Mouse (Mus musculus) intestine, postnatal 0 days (tissue): ENCODE measurements around the gene Arih1. TPM values are rescaled to one million over a fixed set of nuclear protein-coding genes. Genes with fewer than 3 reads are reported as not detected.

ENCODE experiments used
- ATAC-seq: fragments of 200-750 bp; cut with Nextera tagmentation; 2 replicates; pipeline ENCODE4 v1.8.0; 2017; ENCODE audit warnings: mild to moderate bottlenecking, moderate TSS enrichment, moderate library complexity
- H3K27ac ChIP-seq: fragments of 300-500 bp; sonication (generic); 2 replicates; pipeline ENCODE4 v1.5.1; 2014; ENCODE audit warnings: mild to moderate bottlenecking, low read depth, low read length, moderate library complexity
- H3K27me3 ChIP-seq: fragments of 300-500 bp; sonication (generic); replicated peaks from 2 replicates; pipeline ENCODE4 v1.6.1; 2014; ENCODE audit warnings: low read length, mixed read lengths; ENCODE audit not compliant: control insufficient read depth, insufficient read depth
- H3K36me3 ChIP-seq: fragments of 300-500 bp; sonication (generic); 2 replicates; pipeline ENCODE4 v1.6.1; 2014; ENCODE audit warnings: mild to moderate bottlenecking, moderate library complexity; ENCODE audit not compliant: control insufficient read depth, insufficient read depth
- H3K4me1 ChIP-seq: fragments of 300-500 bp; sonication (generic); replicated peaks from 2 replicates; pipeline ENCODE4 v1.6.1; 2014; ENCODE audit warnings: antibody characterized with exemption, low read length, mixed read lengths; ENCODE audit not compliant: control insufficient read depth, insufficient read depth
- H3K4me2 ChIP-seq: fragments of 300-500 bp; sonication (generic); replicated peaks from 2 replicates; pipeline ENCODE4 v1.6.1; 2014; ENCODE audit warnings: low read depth, mild to moderate bottlenecking, moderate library complexity
- H3K4me3 ChIP-seq: fragments of 300-500 bp; sonication (generic); 2 replicates; pipeline ENCODE4 v1.5.1; 2014; ENCODE audit warnings: low read depth, low read length
- H3K9ac ChIP-seq: fragments of 300-500 bp; sonication (generic); 2 replicates; pipeline ENCODE4 v1.6.1; 2014; ENCODE audit warnings: mild to moderate bottlenecking, low read depth, low read length
- H3K9me3 ChIP-seq: fragments of 300-500 bp; sonication (generic); 2 replicates; pipeline ENCODE4 v1.6.1; 2016; ENCODE audit warnings: mixed run types; ENCODE audit not compliant: control insufficient read depth
- CTCF ChIP-seq: sonication (generic); IDR thresholded peaks from 2 replicates; pipeline ENCODE4 v1.5.1; 2016; ENCODE audit warnings: low read depth, mild to moderate bottlenecking, control low read depth, antibody characterized with exemption, moderate library complexity
- WGBS: fragments of 180-500 bp; shearing (Covaris S2); extraction: QIAGEN DNeasy Blood & Tissue Kit; methylation state at CpG from one replicate; pipeline ENCODE4 v1.1.7; 2014; 5-methylcytosine and 5-hydroxymethylcytosine counted together
- polyA plus RNA-seq: library from polyadenylated mRNA; unstranded; fragments of >200 nt; fragmentation: Nextera tagmentation; extraction: Ambion mirVana; gene quantifications from 2 replicates; pipeline ENCODE4 v1.2.1, GENCODE M21; 2015

Arih1 gene
- polyA plus RNA-seq, 1 experiment from 2014 or later: 7.2 TPM

GRCm38 (mm10) chr9:59353253-59353639, 133.2 kb downstream of the Arih1 start, which contains the start of gene Bbs4:
Bbs4 (minus strand) TSS chr9:59353508.
- under 1% methylated on average over 32 of the region's 32 CpGs for WGBS
- no peak for TF ChIP-seq CTCF
- peak; percentile 93 for ATAC-seq
- Histone ChIP-seq H3K36me3 (no peaks in the 10 kb centered on the region), H3K4me3 (peak within 1 kb of the TSS; percentile 76), H3K4me1 (no peaks in the 10 kb centered on the region), H3K9ac (peak within 1 kb of the TSS; percentile 58), H3K9me3 (no peaks in the 10 kb centered on the region), H3K27me3 (no peaks in the 10 kb centered on the region), H3K27ac (peak within 1 kb of the TSS; percentile 63), H3K4me2 (peak within 1 kb of the TSS; percentile 74)

DNA sequence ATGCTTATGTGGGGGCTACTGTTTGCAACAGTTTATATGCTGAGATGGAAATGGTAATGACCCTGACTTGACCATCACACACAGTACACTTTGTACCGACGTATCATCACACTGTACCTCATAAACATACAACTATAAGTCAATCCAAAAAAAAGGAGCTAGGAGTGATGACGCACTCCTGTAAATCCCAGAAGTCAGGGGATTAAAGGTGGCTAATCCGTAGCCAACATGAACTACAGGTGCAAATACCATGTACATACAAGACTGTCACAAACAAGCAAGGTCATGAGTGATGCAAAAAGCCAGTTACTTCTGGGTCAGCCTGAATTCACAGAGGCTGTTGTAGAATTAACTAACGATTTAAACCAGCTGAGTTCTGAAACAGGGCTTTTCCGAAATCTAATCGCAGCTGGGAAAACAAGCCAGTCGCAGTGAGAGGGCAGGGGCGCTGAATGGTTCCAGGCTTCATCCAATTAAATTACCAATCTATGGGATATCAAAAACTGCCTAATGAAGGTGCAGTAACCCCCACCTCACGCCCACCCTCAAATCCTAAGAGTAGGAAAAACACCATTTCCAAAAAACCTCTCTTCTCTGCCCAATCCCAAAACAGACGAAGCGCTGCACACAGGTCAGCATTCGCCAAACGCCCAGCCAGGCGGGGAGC, 133.7 kb downstream of the Arih1 start:
- no peaks in the 10 kb centered on the region for H3K4me1 ChIP-seq
- peak overlapping the region; percentile 58 for H3K9ac ChIP-seq
- WGBS: 9% methylated on average over 15 of the region's 15 CpGs
- 0 out of 2 replicates have a peak, but pooled peaks have one; percentile 2 for TF ChIP-seq CTCF
- peak overlapping the region; percentile 63 for H3K27ac ChIP-seq
- peak overlapping the region; percentile 74 for H3K4me2 ChIP-seq
- no peaks in the 10 kb centered on the region for H3K27me3 ChIP-seq
- H3K4me3 ChIP-seq: peak overlapping the region; percentile 76
- no peaks in the 10 kb centered on the region for H3K9me3 ChIP-seq
- no peaks in the 10 kb centered on the region for H3K36me3 ChIP-seq
- ATAC-seq: no peak

DNA sequence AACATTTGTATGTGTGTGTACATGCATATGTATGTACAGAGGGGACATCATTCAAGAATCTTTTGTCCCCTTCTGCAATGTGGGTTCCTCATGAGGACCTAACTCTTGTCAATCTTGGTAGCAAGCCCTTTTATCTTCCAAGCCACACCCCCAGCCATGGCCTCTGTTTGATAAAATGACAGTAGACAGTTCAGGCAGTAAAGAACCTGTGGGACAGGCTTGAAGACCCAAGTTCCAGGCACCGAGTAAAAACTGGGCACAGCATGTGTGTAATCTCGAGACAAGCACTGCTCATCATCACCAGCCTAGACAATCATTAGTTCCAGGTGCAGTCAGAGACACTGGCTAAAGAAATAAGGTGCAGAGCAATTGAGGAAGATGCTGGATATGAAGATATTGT, 140.2 kb downstream of the Arih1 start:
- Histone ChIP-seq H3K36me3 (no peaks in the 10 kb centered on the region), H3K9ac (no peak overlapping the region), H3K4me3 (no peak overlapping the region), H3K4me1 (no peaks in the 10 kb centered on the region), H3K27me3 (no peaks in the 10 kb centered on the region), H3K9me3 (no peaks in the 10 kb centered on the region), H3K27ac (no peak overlapping the region), H3K4me2 (no peak overlapping the region)
- no peak for ATAC-seq
- TF ChIP-seq CTCF: no peak
- 53% methylated on average over 2 of the region's 2 CpGs for WGBS

- Histone ChIP-seq H3K27ac (no peak overlapping the region), H3K27me3 (no peaks in the 10 kb centered on the region), H3K9me3 (no peaks in the 10 kb centered on the region), H3K4me1 (no peaks in the 10 kb centered on the region), H3K4me3 (no peak overlapping the region), H3K4me2 (no peak overlapping the region), H3K9ac (no peak overlapping the region), H3K36me3 (no peaks in the 10 kb centered on the region)
- WGBS: 85% methylated on average over 9 of the region's 9 CpGs
- no peak for ATAC-seq
- TF ChIP-seq CTCF: peak; percentile 64
Measured at GRCm38 (mm10) chr9:59340002-59340401, 146.4 kb downstream of the Arih1 start.

DNA sequence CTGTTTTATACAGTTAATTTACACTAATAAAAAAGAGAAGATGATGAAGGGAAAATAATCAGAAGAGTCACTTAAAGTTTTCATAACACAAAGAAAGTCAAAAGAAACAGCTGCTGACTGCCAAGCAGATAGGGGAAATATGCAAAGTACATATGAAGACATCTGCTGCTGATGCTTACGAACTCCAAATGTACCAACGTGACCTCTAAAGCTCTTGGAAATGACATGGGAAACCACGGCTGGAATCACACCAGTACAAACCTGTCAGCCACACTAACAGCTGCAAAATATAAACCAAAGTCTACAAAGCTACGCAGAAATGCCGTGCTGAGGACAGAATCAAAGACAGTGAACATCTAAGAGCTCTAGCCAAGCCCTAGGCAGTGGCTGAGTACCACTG, 147.3 kb downstream of the Arih1 start:
- WGBS: 80% methylated on average over 5 of the region's 5 CpGs
- no peaks in the 10 kb centered on the region for H3K27me3 ChIP-seq
- no peak overlapping the region for H3K4me2 ChIP-seq
- no peaks in the 10 kb centered on the region for H3K4me1 ChIP-seq
- no peak overlapping the region for H3K4me3 ChIP-seq
- no peaks in the 10 kb centered on the region for H3K9me3 ChIP-seq
- no peak overlapping the region for H3K27ac ChIP-seq
- TF ChIP-seq CTCF: no peak
- H3K36me3 ChIP-seq: no peaks in the 10 kb centered on the region
- H3K9ac ChIP-seq: no peak overlapping the region
- no peak for ATAC-seq

DNA sequence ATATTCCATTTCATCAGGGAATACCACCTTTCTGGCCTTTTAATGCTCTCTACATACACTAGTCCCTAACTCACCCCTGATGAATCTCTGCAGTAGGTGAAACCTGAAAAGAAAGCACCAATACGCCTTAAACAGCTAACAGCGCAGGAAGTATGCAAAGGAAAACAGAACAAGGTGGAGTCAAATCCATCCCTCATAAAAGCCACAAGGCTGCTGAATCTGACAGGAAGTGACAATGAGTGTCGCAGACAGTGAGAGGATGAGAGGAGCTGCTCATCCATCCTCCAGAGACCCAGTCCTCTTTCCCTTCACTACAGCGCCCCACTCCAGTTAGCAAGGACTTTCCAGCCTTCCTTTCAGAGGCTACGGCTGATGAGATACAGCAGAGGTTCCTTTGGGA, 148.0 kb downstream of the Arih1 start:
- Histone ChIP-seq H3K4me2 (no peak overlapping the region), H3K36me3 (no peaks in the 10 kb centered on the region), H3K4me3 (no peak overlapping the region), H3K27ac (no peak overlapping the region), H3K9ac (no peak overlapping the region), H3K9me3 (no peaks in the 10 kb centered on the region), H3K4me1 (no peaks in the 10 kb centered on the region), H3K27me3 (no peaks in the 10 kb centered on the region)
- 75% methylated on average over 5 of the region's 5 CpGs for WGBS
- ATAC-seq: no peak
- TF ChIP-seq CTCF: no peak

Other genes with a start within 250 kb of the Arih1 start
- 8.0 and 8.4 TPM in 2 replicates for gene Adpgk, start 195.1 kb downstream of the Arih1 start, polyA plus RNA-seq
- gene Bbs4, start 133.1 kb downstream of the Arih1 start, polyA plus RNA-seq: 4.5 and 5.4 TPM in 2 replicates
- gene Hexa, start 52.9 kb upstream of the Arih1 start, polyA plus RNA-seq: 440 and 476 TPM in 2 replicates
- 2.5 and 3.0 TPM in 2 replicates for gene Tmem202, start 53.2 kb upstream of the Arih1 start, polyA plus RNA-seq
- gene Celf6, start 91.3 kb upstream of the Arih1 start, polyA plus RNA-seq: 2.2 and 2.3 TPM in 2 replicates
- 12.0 and 14.3 TPM in 2 replicates for gene Parp6, start 130.7 kb upstream of the Arih1 start, polyA plus RNA-seq
- gene Pkm, start 169.8 kb upstream of the Arih1 start, polyA plus RNA-seq: 271 and 302 TPM in 2 replicates
- 0.37 and 0.39 TPM in 2 replicates for gene Gramd2, start 193.5 kb upstream of the Arih1 start, polyA plus RNA-seq